Mouse (Mus musculus): ENCODE measurements around the gene AA467197.

GRCm38 (mm10) chr2:122625930-122626329 is 10.9 kb upstream of the AA467197 start:
- TF ChIP-seq CTCF (IDR thresholded peaks at IDR 0.05; ENCODE audit: insufficient read depth, low read length): no peak
- no peak for TF ChIP-seq POLR2A (IDR thresholded peaks at IDR 0.05; ENCODE audit: borderline replicate concordance, extremely low read depth, low read depth, low read length)
